19 mouse cellular contexts compared by ENCODE assay signal in genomic region chr5:71061696-71062095, GRCm38 (mm10). TPM values are rescaled to one million over a fixed set of nuclear protein-coding genes. Genes with fewer than 3 reads are reported as not detected.
DNase-seq lines count a peak whose midpoint lies in the region; TF ChIP-seq lines count a peak whose summit lies in the region.
"Had no signal": no experiment of that assay in that cellular context is flagged by ENCODE, and none has a peak within 500 bp of the region (broad histone marks: within the 10 kb centered on the region; RNA-seq: fewer than 3 reads in every experiment).

No protein-coding gene starts in this region.

- peak; percentile 87 for DNase-seq in brain, adult 2 months (ENCODE audit: low read depth, low spot score)
- DNase-seq in brain, embryonic 14.5 days (ENCODE audit: low read depth), result peak; percentile 12
- DNase-seq in layer of hippocampus, adult 8-10 months (ENCODE audit: low spot score in 2 of 2), result peak; percentile 30 to 34
- DNase-seq in left cerebral cortex, postnatal 25 days (ENCODE audit: low spot score in 2 of 2), result peak; percentile 54 to 86
- no peak for DNase-seq in embryo, embryonic 9.5 days (ENCODE audit: extremely low spot score)
- no peak for DNase-seq in ovary, adult 18-20 months (ENCODE audit: low spot score)
- DNase-seq in thymus, postnatal 10 days (ENCODE audit: low spot score in 2 of 2), result no peak
- DNase-seq in T-cell, adult 2 months (ENCODE audit: low spot score), result no peak
- DNase-seq: adrenal gland, adult 2 months; cerebellum, adult 9-10 months; gastrocnemius, postnatal 14 days; kidney, adult 18-20 months; kidney, postnatal 25 days; liver; liver, postnatal 0 days; lung, postnatal 10 days; midbrain, embryonic 14.5 days; thymus, postnatal 4 days had no signal

- intact Hi-C loops in left cerebral cortex, postnatal 25 days (cut with DNase I), result loop anchor here (2.0 kb wide), 1 partner anchor 35 kb away; no protein-coding TSS in a partner anchor

- TF ChIP-seq CTCF in brain, embryonic 14.5 days (IDR thresholded peaks at IDR 0.05; ENCODE audit: borderline replicate concordance, extremely low read depth, insufficient read depth, insufficient read length), result no peak

- TF ChIP-seq POLR2A in brain, embryonic 14.5 days (IDR thresholded peaks at IDR 0.05; ENCODE audit: borderline replicate concordance, extremely low read depth, insufficient read depth, insufficient read length, poor library complexity, severe bottlenecking), result no peak

RNA-seq across cellular contexts. Expression of gene Gabra2, which starts 34.0 kb away (rescaled TPM):
- polyA plus RNA-seq in brain, embryonic 14.5 days (2012; rRNA removed), result 11.7 and 16.0 TPM in 2 replicates
- total RNA-seq in layer of hippocampus, adult 8-10 months (2022), result 100 to 1,000 TPM; 123 to 158 (median 138) TPM
- 10 to 100 TPM; 94.7 to 94.8 TPM for total RNA-seq in left cerebral cortex, postnatal 25 days (2021)
- total RNA-seq: megakaryocyte progenitor cell, adult 5-6 weeks had no signal
- polyA plus RNA-seq: adrenal gland, adult 2 months; liver, postnatal 0 days had no signal

Comparison
In these comparisons a context has a peak if more than half of its experiments do, and no peak if none do; other contexts are left out.
1. DNase-seq: peak in brain, adult 2 months (single experiment), brain, embryonic 14.5 days (single experiment), layer of hippocampus, adult 8-10 months (2 of 2) and left cerebral cortex, postnatal 25 days (2 of 2); none in embryo, embryonic 9.5 days (single experiment), ovary, adult 18-20 months (single experiment), thymus, postnatal 10 days (0 of 2) and T-cell, adult 2 months (single experiment).